Mouse (Mus musculus): ENCODE results near the gene Dnajc17.

The Dnajc17 gene

GRCm38 (mm10) chr2:119208344-119209175 lies at the start of gene Dnajc17, which contains the start of gene Zfyve19:
Gene Dnajc17, minus strand, starts transcription at chr2:119208795.
Gene Zfyve19, plus strand, starts transcription at chr2:119208617.
- DNase-seq = peak; percentile 96

GRCm38 (mm10) chr2:119254976-119255375 lies 46.4 kb upstream of the Dnajc17 start:
- no peak for DNase-seq

GRCm38 (mm10) chr2:119250826-119251478 lies 42.4 kb upstream of the Dnajc17 start:
- DNase-seq = peak; percentile 90 to 91

GRCm38 (mm10) chr2:119250377-119250776 lies 41.8 kb upstream of the Dnajc17 start:
- DNase-seq = no peak

- peak in 1 of 2 experiments; percentile 56 for DNase-seq
These were observed 41.0 kb upstream of the Dnajc17 start for GRCm38 (mm10) chr2:119249592-119250061.

- no peak for DNase-seq
These were observed 39.3 kb upstream of the Dnajc17 start for GRCm38 (mm10) chr2:119247904-119248303.

- no peak for DNase-seq
These were observed 36.7 kb upstream of the Dnajc17 start for GRCm38 (mm10) chr2:119245246-119245645.

- DNase-seq = peak; percentile 61 to 81
These were observed 34.0 kb upstream of the Dnajc17 start for GRCm38 (mm10) chr2:119242548-119242947.

- DNase-seq = no peak
These were observed 32.2 kb upstream of the Dnajc17 start for GRCm38 (mm10) chr2:119240819-119241186.

GRCm38 (mm10) chr2:119240075-119240818 lies 31.7 kb upstream of the Dnajc17 start:
- no peak for DNase-seq

- peak; percentile 49 to 61 for DNase-seq
These were observed 30.1 kb upstream of the Dnajc17 start for GRCm38 (mm10) chr2:119238671-119239070.

GRCm38 (mm10) chr2:119237871-119238220 lies 29.3 kb upstream of the Dnajc17 start:
- DNase-seq = no peak

GRCm38 (mm10) chr2:119237210-119237870 lies 28.7 kb upstream of the Dnajc17 start, which contains the start of gene Spint1:
Gene Spint1, plus strand, starts transcription at chr2:119237362.
- DNase-seq = peak; percentile 68 to 74

- DNase-seq = no peak
These were observed 28.2 kb upstream of the Dnajc17 start for GRCm38 (mm10) chr2:119236682-119237209.

GRCm38 (mm10) chr2:119229775-119230704 lies 21.4 kb upstream of the Dnajc17 start, which contains the start of gene Ppp1r14d:
Gene Ppp1r14d, minus strand, starts transcription at chr2:119229906.
- DNase-seq = peak; percentile 45 to 62

GRCm38 (mm10) chr2:119209176-119209507 lies 547 bp upstream of the Dnajc17 start:
- no peak for DNase-seq

- DNase-seq = no peak
These were observed 643 bp downstream of the Dnajc17 start for GRCm38 (mm10) chr2:119207961-119208343.

- peak in 1 of 2 experiments; percentile 25 for DNase-seq
These were observed 4.6 kb downstream of the Dnajc17 start for GRCm38 (mm10) chr2:119203871-119204460.

- DNase-seq = peak in 1 of 2 experiments; percentile 16
These were observed 5.6 kb downstream of the Dnajc17 start for GRCm38 (mm10) chr2:119202914-119203453.

GRCm38 (mm10) chr2:119198934-119199333 lies 9.7 kb downstream of the Dnajc17 start:
- no peak for DNase-seq
